Mouse (Mus musculus): Measurements from ENCODE around the gene Adtrp.

- no peak for TF ChIP-seq CTCF (IDR thresholded peaks at IDR 0.05)
- TF ChIP-seq EP300 (IDR thresholded peaks at IDR 0.05) = no peak
These were observed 38.6 kb upstream of the Adtrp start for GRCm38 (mm10) chr13:41886120-41886519.

All from lung, postnatal 0 days (tissue).